ENCODE assay signal across 14 mouse cellular contexts in the genomic region with DNA sequence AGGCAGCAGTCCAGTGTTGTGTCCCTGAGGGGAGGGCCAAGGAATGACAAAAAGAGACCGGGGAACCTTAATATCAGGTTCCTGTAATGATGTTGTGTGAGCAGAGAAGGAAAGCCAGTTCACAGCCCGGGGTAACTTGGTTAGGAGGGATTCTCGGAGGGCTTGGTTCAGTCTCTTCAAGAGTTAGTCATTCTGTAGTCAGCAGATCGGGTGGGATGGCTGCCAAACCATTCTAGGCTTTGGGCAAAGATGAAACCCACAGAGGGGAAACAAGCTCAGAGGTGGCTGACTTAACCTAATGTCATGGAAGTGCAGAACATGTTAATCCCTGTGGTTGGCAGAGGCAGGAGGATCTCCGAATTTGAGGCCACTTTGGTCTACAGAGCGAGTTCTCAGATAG. TPM values are rescaled to one million over a fixed set of nuclear protein-coding genes. Genes with fewer than 3 reads are reported as not detected.
DNase-seq lines count a peak whose midpoint lies in the region; ATAC-seq and TF ChIP-seq lines count a peak whose summit lies in the region.
"Had no signal": no experiment of that assay in that cellular context is flagged by ENCODE, and none has a peak within 500 bp of the region (broad histone marks: within the 10 kb centered on the region; RNA-seq: fewer than 3 reads in every experiment).

No protein-coding gene starts in this region.

- no peak overlapping the region for H3K4me2 ChIP-seq in heart, embryonic 12.5 days
- H3K4me2 ChIP-seq in midbrain, postnatal 0 days (ENCODE audit: low read depth, low read length, poor library complexity, severe bottlenecking): no peak overlapping the region
- H3K4me2 ChIP-seq: heart, embryonic 15.5 days; midbrain, embryonic 11.5 days had no signal

- H3K9me3 ChIP-seq in heart, embryonic 12.5 days (replicated peaks): no peaks in the 10 kb centered on the region
- H3K9me3 ChIP-seq in midbrain, postnatal 0 days (ENCODE audit: low read length): no peaks in the 10 kb centered on the region
- H3K9me3 ChIP-seq: heart, embryonic 15.5 days had no signal

- WGBS in heart, embryonic 12.5 days: 91% methylated on average over 6 of the region's 6 CpGs
- 93% methylated on average over 6 of the region's 6 CpGs for WGBS in midbrain, postnatal 0 days

- peaks cover 20% of the 10 kb centered on the region for H3K36me3 ChIP-seq in heart, embryonic 12.5 days
- H3K36me3 ChIP-seq in midbrain, postnatal 0 days (ENCODE audit: insufficient read depth, low read length): peaks cover 14% of the 10 kb centered on the region; the same call in 1 of the 2 replicates

- H3K9ac ChIP-seq in heart, embryonic 12.5 days: no peak overlapping the region
- H3K9ac ChIP-seq in midbrain, postnatal 0 days (replicated peaks; ENCODE audit: low read length, poor library complexity, severe bottlenecking): no peak overlapping the region
- H3K9ac ChIP-seq: heart, embryonic 15.5 days had no signal

- DNase-seq in heart, adult 18-20 months: peak; percentile 34 to 52
- peak; percentile 15 for DNase-seq in right cerebral cortex, postnatal 4 days
- no peak for DNase-seq in right cerebral cortex, adult 2 months (ENCODE audit: low spot score in 2 of 2)
- DNase-seq in gastrocnemius, adult 2 months: peak; percentile 40
- peak; percentile 31 for DNase-seq in lung, postnatal 25 days (ENCODE audit: low spot score)
- no peak for DNase-seq in midbrain, postnatal 0 days (ENCODE audit: low spot score)
- no peak for DNase-seq in frontal cortex, postnatal 25 days (ENCODE audit: low spot score in 2 of 2)

- intact Hi-C loops in gastrocnemius, adult 2 months (cut with DNase I): no loop called here

- no peak for TF ChIP-seq CTCF in gastrocnemius, adult 2 months (IDR thresholded peaks at IDR 0.05)
- no peak for TF ChIP-seq CTCF in midbrain, postnatal 0 days (IDR thresholded peaks at IDR 0.05)

- H3K27me3 ChIP-seq in heart, embryonic 12.5 days (replicated peaks): no peaks in the 10 kb centered on the region
- H3K27me3 ChIP-seq in midbrain, postnatal 0 days (ENCODE audit: insufficient read depth, low read length): no peaks in the 10 kb centered on the region
- H3K27me3 ChIP-seq: heart, embryonic 15.5 days had no signal

- no peak overlapping the region for H3K4me3 ChIP-seq in heart, embryonic 12.5 days
- H3K4me3 ChIP-seq in gastrocnemius, adult 2 months: no peak overlapping the region
- H3K4me3 ChIP-seq in midbrain, postnatal 0 days (ENCODE audit: low read depth, low read length): no peak overlapping the region
- H3K4me3 ChIP-seq: heart, embryonic 15.5 days had no signal

- ATAC-seq in heart, embryonic 12.5 days (ENCODE audit: insufficient number of reproducible peaks, low FRiP score): no peak
- no peak for ATAC-seq in midbrain, postnatal 0 days (ENCODE audit: low FRiP score)
- ATAC-seq: activated CD4-positive, CD25-positive, alpha-beta regulatory T cell, adult 4 months had no signal

- peaks cover 14% of the 10 kb centered on the region for H3K4me1 ChIP-seq in heart, embryonic 12.5 days (replicated peaks)
- peaks cover 6% of the 10 kb centered on the region for H3K4me1 ChIP-seq in midbrain, postnatal 0 days (ENCODE audit: insufficient read depth, low read length)

- no peak overlapping the region for H3K27ac ChIP-seq in heart, embryonic 12.5 days (ENCODE audit: poor library complexity, severe bottlenecking)
- no peak overlapping the region for H3K27ac ChIP-seq in gastrocnemius, adult 2 months
- H3K27ac ChIP-seq in midbrain, postnatal 0 days (ENCODE audit: low read depth, low read length): no peak overlapping the region
- H3K27ac ChIP-seq: heart, embryonic 15.5 days; stomach, postnatal 0 days had no signal

RNA-seq across cellular contexts. Expression of gene Spg21, which starts 3.4 kb away (rescaled TPM):
- 10 to 100 TPM; 16.0 to 22.0 TPM for total RNA-seq in heart, adult 18-20 months (2021)
- polyA plus RNA-seq in heart, embryonic 12.5 days (2016; fragmentation: Nextera tagmentation; extraction: Ambion mirVana): 61.3 and 62.9 TPM in 2 replicates
- 1 to 10 TPM; 6.1 to 6.6 TPM for total RNA-seq in gastrocnemius, adult 2 months (2021)
- total RNA-seq in midbrain, postnatal 0 days (2014; rRNA removed): 79.3 and 80.1 TPM in 2 replicates
- polyA plus RNA-seq in midbrain, postnatal 0 days (2015; fragmentation: Nextera tagmentation; extraction: Ambion mirVana): 99.4 and 103 TPM in 2 replicates

RNA-seq across cellular contexts. Expression of gene Mtfmt, which starts 28.6 kb away (rescaled TPM):
- total RNA-seq in heart, adult 18-20 months (2021): 1 to 10 TPM; 6.3 to 6.9 TPM
- polyA plus RNA-seq in heart, embryonic 12.5 days (2016; fragmentation: Nextera tagmentation; extraction: Ambion mirVana): 17.5 and 17.9 TPM in 2 replicates
- 1 to 10 TPM; 4.3 to 5.7 TPM for total RNA-seq in gastrocnemius, adult 2 months (2021)
- 19.7 and 21.0 TPM in 2 replicates for total RNA-seq in midbrain, postnatal 0 days (2014; rRNA removed)
- 18.5 and 18.9 TPM in 2 replicates for polyA plus RNA-seq in midbrain, postnatal 0 days (2015; fragmentation: Nextera tagmentation; extraction: Ambion mirVana)

RNA-seq across cellular contexts. Expression of gene Slc51b, which starts 41.4 kb away (rescaled TPM):
- not detected for total RNA-seq in heart, adult 18-20 months (2021)
- polyA plus RNA-seq in heart, embryonic 12.5 days (2016; fragmentation: Nextera tagmentation; extraction: Ambion mirVana): not detected in 2 replicates
- not detected for total RNA-seq in gastrocnemius, adult 2 months (2021)
- not detected in 2 replicates for total RNA-seq in midbrain, postnatal 0 days (2014; rRNA removed)
- polyA plus RNA-seq in midbrain, postnatal 0 days (2015; fragmentation: Nextera tagmentation; extraction: Ambion mirVana): not detected in 2 replicates
- polyA plus RNA-seq: activated CD4-positive, CD25-positive, alpha-beta regulatory T cell, adult 4 months; cortical plate, adult 2 months; heart, embryonic 15.5 days; limb, embryonic 14.5 days; midbrain, embryonic 11.5 days; stomach, postnatal 0 days had no signal

RNA-seq across cellular contexts. Expression of gene Ankdd1a, which starts 55.8 kb away (rescaled TPM):
- total RNA-seq in heart, adult 18-20 months (2021): not detected
- polyA plus RNA-seq in heart, embryonic 12.5 days (2016; fragmentation: Nextera tagmentation; extraction: Ambion mirVana): not detected in 2 replicates
- total RNA-seq in gastrocnemius, adult 2 months (2021): not detected
- total RNA-seq in midbrain, postnatal 0 days (2014; rRNA removed): 5.4 and 5.5 TPM in 2 replicates
- polyA plus RNA-seq in midbrain, postnatal 0 days (2015; fragmentation: Nextera tagmentation; extraction: Ambion mirVana): 1.4 TPM in 2 replicates
- polyA plus RNA-seq: heart, embryonic 15.5 days; midbrain, embryonic 11.5 days had no signal

Comparison
In these comparisons a context has a peak if more than half of its experiments do, and no peak if none do; other contexts are left out.
1. DNase-seq: peak in heart, adult 18-20 months (2 of 2), right cerebral cortex, postnatal 4 days (single experiment), gastrocnemius, adult 2 months (single experiment) and lung, postnatal 25 days (single experiment); none in right cerebral cortex, adult 2 months (0 of 2), midbrain, postnatal 0 days (single experiment) and frontal cortex, postnatal 25 days (0 of 2).